Mouse (Mus musculus): ENCODE data around the gene Bhlhe40. TPM values are rescaled to one million over a fixed set of nuclear protein-coding genes. Genes with fewer than 3 reads are reported as not detected.

Bhlhe40 gene
- polyA plus RNA-seq, 1 experiment from 2014 or later = 22.4 TPM

GRCm38 (mm10) chr6:108694965-108695724 lies 34.7 kb downstream of the Bhlhe40 start:
- Histone ChIP-seq H3K36me3 (no peaks in the 10 kb centered on the region), H3K27me3 (replicated peaks) (0 out of 2 replicates have a peak, but pooled peaks cover 5% of the 10 kb centered on the region), H3K4me2 (no peak overlapping the region), H3K27ac (ENCODE audit: poor library complexity, severe bottlenecking) (no peak overlapping the region), H3K4me3 (no peak overlapping the region), H3K9me3 (replicated peaks) (no peaks in the 10 kb centered on the region), H3K4me1 (replicated peaks) (peaks cover under 1% of the 10 kb centered on the region), H3K9ac (no peak overlapping the region)
- 80% methylated on average over 8 of the region's 8 CpGs for WGBS
- ATAC-seq (ENCODE audit: insufficient number of reproducible peaks, low FRiP score) = no peak

- Histone ChIP-seq H3K4me3 (no peak overlapping the region), H3K9me3 (replicated peaks) (no peaks in the 10 kb centered on the region), H3K27me3 (replicated peaks) (0 out of 2 replicates have a peak, but pooled peaks cover 5% of the 10 kb centered on the region), H3K4me2 (no peak overlapping the region), H3K27ac (ENCODE audit: poor library complexity, severe bottlenecking) (no peak overlapping the region), H3K9ac (no peak overlapping the region), H3K4me1 (replicated peaks) (peaks cover 8% of the 10 kb centered on the region), H3K36me3 (no peaks in the 10 kb centered on the region)
- no peak for ATAC-seq (ENCODE audit: insufficient number of reproducible peaks, low FRiP score)
- 71% methylated on average over 11 of the region's 11 CpGs for WGBS
Observed at GRCm38 (mm10) chr6:108695844-108696821, 35.7 kb downstream of the Bhlhe40 start.

GRCm38 (mm10) chr6:108696822-108697202 lies 36.4 kb downstream of the Bhlhe40 start:
- Histone ChIP-seq H3K27ac (ENCODE audit: poor library complexity, severe bottlenecking) (no peak overlapping the region), H3K36me3 (no peaks in the 10 kb centered on the region), H3K9me3 (replicated peaks) (no peaks in the 10 kb centered on the region), H3K9ac (no peak overlapping the region), H3K4me3 (no peak overlapping the region), H3K4me1 (replicated peaks) (peaks cover 8% of the 10 kb centered on the region), H3K27me3 (replicated peaks) (0 out of 2 replicates have a peak, but pooled peaks cover 5% of the 10 kb centered on the region), H3K4me2 (no peak overlapping the region)
- no peak for ATAC-seq (ENCODE audit: insufficient number of reproducible peaks, low FRiP score)
- 77% methylated on average over 3 of the region's 3 CpGs for WGBS

GRCm38 (mm10) chr6:108697345-108697744 lies 36.9 kb downstream of the Bhlhe40 start:
- 83% methylated on average over 10 of the region's 10 CpGs for WGBS
- Histone ChIP-seq H3K4me1 (replicated peaks) (peaks cover 8% of the 10 kb centered on the region), H3K27ac (ENCODE audit: poor library complexity, severe bottlenecking) (no peak overlapping the region), H3K9ac (no peak overlapping the region), H3K27me3 (replicated peaks) (0 out of 2 replicates have a peak, but pooled peaks cover 5% of the 10 kb centered on the region), H3K4me3 (no peak overlapping the region), H3K36me3 (no peaks in the 10 kb centered on the region), H3K4me2 (no peak overlapping the region), H3K9me3 (replicated peaks) (no peaks in the 10 kb centered on the region)
- ATAC-seq (ENCODE audit: insufficient number of reproducible peaks, low FRiP score) = no peak

- Histone ChIP-seq H3K27me3 (replicated peaks) (0 out of 2 replicates have a peak, but pooled peaks cover 5% of the 10 kb centered on the region), H3K9me3 (replicated peaks) (no peaks in the 10 kb centered on the region), H3K4me3 (no peak overlapping the region), H3K4me2 (no peak overlapping the region), H3K36me3 (no peaks in the 10 kb centered on the region), H3K9ac (no peak overlapping the region), H3K27ac (ENCODE audit: poor library complexity, severe bottlenecking) (no peak overlapping the region), H3K4me1 (replicated peaks) (peaks cover 8% of the 10 kb centered on the region)
- 63% methylated on average over 4 of the region's 4 CpGs for WGBS
- ATAC-seq (ENCODE audit: insufficient number of reproducible peaks, low FRiP score) = no peak
Observed at GRCm38 (mm10) chr6:108698343-108698870, 38.0 kb downstream of the Bhlhe40 start.

GRCm38 (mm10) chr6:108699679-108700078 lies 39.2 kb downstream of the Bhlhe40 start:
- ATAC-seq (ENCODE audit: insufficient number of reproducible peaks, low FRiP score) = no peak
- WGBS = 64% methylated on average over 3 of the region's 3 CpGs
- no peak overlapping the region for H3K4me3 ChIP-seq
- H3K9me3 ChIP-seq (replicated peaks) = no peaks in the 10 kb centered on the region
- H3K4me2 ChIP-seq = no peak overlapping the region
- H3K27me3 ChIP-seq (replicated peaks) = 0 out of 2 replicates have a peak, but pooled peaks cover 5% of the 10 kb centered on the region
- H3K36me3 ChIP-seq = no peaks in the 10 kb centered on the region
- peaks cover 14% of the 10 kb centered on the region for H3K4me1 ChIP-seq (replicated peaks)
- no peak overlapping the region for H3K9ac ChIP-seq
- H3K27ac ChIP-seq (ENCODE audit: poor library complexity, severe bottlenecking) = no peak overlapping the region

GRCm38 (mm10) chr6:108700638-108701343 lies 40.4 kb downstream of the Bhlhe40 start:
- H3K27ac ChIP-seq (ENCODE audit: poor library complexity, severe bottlenecking) = no peak overlapping the region
- H3K9me3 ChIP-seq (replicated peaks) = no peaks in the 10 kb centered on the region
- H3K4me3 ChIP-seq = 0 out of 2 replicates have a peak overlapping the region, but pooled peaks have one; percentile 8
- H3K36me3 ChIP-seq = no peaks in the 10 kb centered on the region
- WGBS = 12% methylated on average over 17 of the region's 17 CpGs
- peak overlapping the region; percentile 38; the same call in 1 of the 2 replicates for H3K9ac ChIP-seq
- peak overlapping the region; percentile 63 for H3K4me2 ChIP-seq
- ATAC-seq (ENCODE audit: insufficient number of reproducible peaks, low FRiP score) = no peak
- 0 out of 2 replicates have a peak, but pooled peaks cover 5% of the 10 kb centered on the region for H3K27me3 ChIP-seq (replicated peaks)
- H3K4me1 ChIP-seq (replicated peaks) = peaks cover 15% of the 10 kb centered on the region

- Histone ChIP-seq H3K27me3 (replicated peaks) (0 out of 2 replicates have a peak, but pooled peaks cover 5% of the 10 kb centered on the region), H3K4me1 (replicated peaks) (peaks cover 15% of the 10 kb centered on the region), H3K4me2 (no peak overlapping the region), H3K27ac (ENCODE audit: poor library complexity, severe bottlenecking) (no peak overlapping the region), H3K9ac (no peak overlapping the region), H3K36me3 (no peaks in the 10 kb centered on the region), H3K4me3 (no peak overlapping the region), H3K9me3 (replicated peaks) (no peaks in the 10 kb centered on the region)
- 63% methylated on average over 3 of the region's 3 CpGs for WGBS
- no peak for ATAC-seq (ENCODE audit: insufficient number of reproducible peaks, low FRiP score)
Observed at GRCm38 (mm10) chr6:108702648-108703047, 42.2 kb downstream of the Bhlhe40 start.

- Histone ChIP-seq H3K4me3 (no peak overlapping the region), H3K27me3 (replicated peaks) (0 out of 2 replicates have a peak, but pooled peaks cover 5% of the 10 kb centered on the region), H3K9me3 (replicated peaks) (no peaks in the 10 kb centered on the region), H3K9ac (no peak overlapping the region), H3K4me1 (replicated peaks) (peaks cover 15% of the 10 kb centered on the region), H3K27ac (ENCODE audit: poor library complexity, severe bottlenecking) (no peak overlapping the region), H3K4me2 (no peak overlapping the region), H3K36me3 (no peaks in the 10 kb centered on the region)
- WGBS = 79% methylated on average over 1 of the region's 1 CpGs
- ATAC-seq (ENCODE audit: insufficient number of reproducible peaks, low FRiP score) = no peak
Observed at GRCm38 (mm10) chr6:108703085-108703484, 42.7 kb downstream of the Bhlhe40 start.

GRCm38 (mm10) chr6:108704316-108705080 lies 44.1 kb downstream of the Bhlhe40 start:
- Histone ChIP-seq H3K36me3 (no peaks in the 10 kb centered on the region), H3K4me1 (replicated peaks) (peaks cover 18% of the 10 kb centered on the region), H3K27ac (ENCODE audit: poor library complexity, severe bottlenecking) (no peak overlapping the region), H3K4me3 (no peak overlapping the region), H3K9ac (no peak overlapping the region), H3K9me3 (replicated peaks) (no peaks in the 10 kb centered on the region), H3K4me2 (no peak overlapping the region), H3K27me3 (replicated peaks) (0 out of 2 replicates have a peak, but pooled peaks cover 2% of the 10 kb centered on the region)
- WGBS = 27% methylated on average over 9 of the region's 9 CpGs
- no peak for ATAC-seq (ENCODE audit: insufficient number of reproducible peaks, low FRiP score)

Data from heart, embryonic 12.5 days (tissue).